Mouse (Mus musculus) midbrain, embryonic 14.5 days (tissue): ENCODE results near the gene Eapp. TPM values are rescaled to one million over a fixed set of nuclear protein-coding genes. Genes with fewer than 3 reads are reported as not detected.
"Not testable (repeated sequence)": the region's sequence is repeated elsewhere in the genome, so short reads cannot be mapped to it uniquely, and the experiment has no call there.

Experiments
- ATAC-seq: fragments of 200-750 bp; cut with Nextera tagmentation; 2 replicates; pipeline ENCODE4 v1.8.0; 2017; ENCODE audit warnings: moderate number of reproducible peaks, moderate library complexity; ENCODE audit not compliant: low FRiP score, low TSS enrichment
- DNase-seq: peaks from one replicate; pipeline ENCODE4 v3.0.0-alpha.2; 2015
- H3K27ac ChIP-seq: fragments of 300-500 bp; sonication (generic); replicated peaks from 2 replicates; pipeline ENCODE4 v1.5.1; 2014; ENCODE audit warnings: mild to moderate bottlenecking, low read depth, low read length, moderate library complexity
- H3K27me3 ChIP-seq: fragments of 300-500 bp; sonication (generic); 2 replicates; pipeline ENCODE4 v1.6.1; 2014; ENCODE audit warnings: low read length, control low read depth, mixed read lengths; ENCODE audit not compliant: control insufficient read depth, insufficient read depth
- H3K36me3 ChIP-seq: fragments of 300-500 bp; sonication (generic); 2 replicates; pipeline ENCODE4 v1.6.1; 2014; ENCODE audit warnings: low read length, control low read depth; ENCODE audit not compliant: control insufficient read depth, insufficient read depth
- H3K4me1 ChIP-seq: fragments of 300-500 bp; sonication (generic); 2 replicates; pipeline ENCODE4 v1.6.1; 2014; ENCODE audit warnings: mild to moderate bottlenecking, antibody characterized with exemption, low read length, control low read depth; ENCODE audit not compliant: control insufficient read depth, insufficient read depth
- H3K4me2 ChIP-seq: fragments of 300-500 bp; sonication (generic); 2 replicates; pipeline ENCODE4 v1.6.1; 2014; ENCODE audit warnings: mild to moderate bottlenecking, low read length, moderate library complexity
- H3K4me3 ChIP-seq: fragments of 300-500 bp; sonication (generic); replicated peaks from 2 replicates; pipeline ENCODE4 v1.5.1; 2014; ENCODE audit warnings: low read depth, low read length
- H3K9ac ChIP-seq: fragments of 300-500 bp; sonication (generic); replicated peaks from 2 replicates; pipeline ENCODE4 v1.6.1; 2014; ENCODE audit warnings: mild to moderate bottlenecking, low read length, moderate library complexity
- H3K9me3 ChIP-seq: fragments of 300-500 bp; sonication (generic); 2 replicates; pipeline ENCODE4 v1.6.1; 2016; ENCODE audit warnings: low read length, control low read depth, mixed read lengths; ENCODE audit not compliant: control insufficient read depth
- WGBS: fragments of 180-500 bp; shearing (Covaris S2); extraction: QIAGEN DNeasy Blood & Tissue Kit; methylation state at CpG from one replicate; pipeline ENCODE4 v1.1.7; 2014; 5-methylcytosine and 5-hydroxymethylcytosine counted together
- polyA plus RNA-seq: library from polyadenylated mRNA; unstranded; fragments of >200 nt; fragmentation: Nextera tagmentation; extraction: Ambion mirVana; gene quantifications from 2 replicates; pipeline ENCODE4 v1.2.1, GENCODE M21; 2014

The Eapp gene
- polyA plus RNA-seq, 1 experiment from 2014 or later = 85.0 TPM

- not testable (repeated sequence) for H3K4me1 ChIP-seq, H3K9ac ChIP-seq, H3K4me2 ChIP-seq, H3K27me3 ChIP-seq, H3K36me3 ChIP-seq, H3K27ac ChIP-seq, H3K4me3 ChIP-seq, DNase-seq, H3K9me3 ChIP-seq
- WGBS = 3% methylated on average over 3 of the region's 48 CpGs
- ATAC-seq = peak; percentile 73
Measured at GRCm38 (mm10) chr12:54713822-54714626, 18.3 kb upstream of the Eapp start.

GRCm38 (mm10) chr12:54710494-54710879, 14.8 kb upstream of the Eapp start:
- H3K9ac ChIP-seq, H3K4me3 ChIP-seq, H3K9me3 ChIP-seq, H3K4me2 ChIP-seq, DNase-seq, H3K27me3 ChIP-seq, H3K4me1 ChIP-seq, H3K36me3 ChIP-seq, ATAC-seq: not testable (repeated sequence)
- WGBS = 0% methylated on average over 3 of the region's 8 CpGs
- peak overlapping the region; percentile 67; the same call in 1 of the 2 replicates for H3K27ac ChIP-seq

GRCm38 (mm10) chr12:54709691-54710493, 14.2 kb upstream of the Eapp start:
- DNase-seq, H3K9me3 ChIP-seq, H3K4me1 ChIP-seq, H3K4me3 ChIP-seq, H3K27me3 ChIP-seq, H3K9ac ChIP-seq, H3K36me3 ChIP-seq: not testable (repeated sequence)
- WGBS = 0% methylated on average over 9 of the region's 44 CpGs
- Histone ChIP-seq H3K27ac (0 out of 2 replicates have a peak overlapping the region, but pooled peaks have one; percentile 49), H3K4me2 (0 out of 2 replicates have a peak overlapping the region, but pooled peaks have one; percentile 24)
- peak; percentile 82 for ATAC-seq

- Histone ChIP-seq H3K27me3 (no peaks in the 10 kb centered on the region), H3K27ac (no peak overlapping the region), H3K4me1 (peaks cover 5% of the 10 kb centered on the region; the same call in 1 of the 2 replicates), H3K9me3 (no peaks in the 10 kb centered on the region), H3K36me3 (no peaks in the 10 kb centered on the region), H3K4me2 (no peak overlapping the region), H3K9ac (no peak overlapping the region), H3K4me3 (no peak overlapping the region)
- 76% methylated on average over 7 of the region's 7 CpGs for WGBS
- ATAC-seq = no peak
- no peak for DNase-seq
Measured at GRCm38 (mm10) chr12:54699394-54699793, 3.7 kb upstream of the Eapp start.

- WGBS = 61% methylated on average over 6 of the region's 6 CpGs
- no peak for ATAC-seq
- peaks cover under 1% of the 10 kb centered on the region; the same call in 1 of the 2 replicates for H3K36me3 ChIP-seq
- H3K9me3 ChIP-seq = no peaks in the 10 kb centered on the region
- H3K9ac ChIP-seq = no peak overlapping the region
- H3K4me2 ChIP-seq = no peak overlapping the region
- no peak for DNase-seq
- H3K4me3 ChIP-seq = no peak overlapping the region
- no peaks in the 10 kb centered on the region for H3K27me3 ChIP-seq
- H3K4me1 ChIP-seq = peaks cover 6% of the 10 kb centered on the region; the same call in 1 of the 2 replicates
- H3K27ac ChIP-seq = 0 out of 2 replicates have a peak overlapping the region, but pooled peaks have one; percentile 42
Measured at GRCm38 (mm10) chr12:54697791-54698250, 2.1 kb upstream of the Eapp start.

- ATAC-seq = peak; percentile 22
- no peak for DNase-seq
- H3K9me3 ChIP-seq = no peaks in the 10 kb centered on the region
- H3K36me3 ChIP-seq = peaks cover 7% of the 10 kb centered on the region; the same call in 1 of the 2 replicates
- H3K4me1 ChIP-seq = peaks cover 6% of the 10 kb centered on the region; the same call in 1 of the 2 replicates
- H3K4me3 ChIP-seq = no peak overlapping the region
- 14% methylated on average over 7 of the region's 7 CpGs for WGBS
- H3K27me3 ChIP-seq = no peaks in the 10 kb centered on the region
- 0 out of 2 replicates have a peak overlapping the region, but pooled peaks have one; percentile 26 for H3K27ac ChIP-seq
- no peak overlapping the region for H3K4me2 ChIP-seq
- H3K9ac ChIP-seq = no peak overlapping the region
Measured at GRCm38 (mm10) chr12:54697003-54697597, 1.4 kb upstream of the Eapp start.

- Histone ChIP-seq H3K27me3 (no peaks in the 10 kb centered on the region), H3K36me3 (peaks cover 14% of the 10 kb centered on the region), H3K9ac (peak overlapping the region; percentile 69), H3K9me3 (no peaks in the 10 kb centered on the region), H3K4me2 (peak overlapping the region; percentile 63), H3K27ac (peak overlapping the region; percentile 97), H3K4me3 (peak overlapping the region; percentile 81), H3K4me1 (peaks cover 6% of the 10 kb centered on the region; the same call in 1 of the 2 replicates)
- ATAC-seq (peak; percentile 92), DNase-seq (peak; percentile 99)
- under 1% methylated on average over 32 of the region's 32 CpGs for WGBS
Measured at GRCm38 (mm10) chr12:54696242-54697002, 725 bp upstream of the Eapp start.
